Mouse (Mus musculus): ENCODE data around the gene Tmem167. TPM values are rescaled to one million over a fixed set of nuclear protein-coding genes. Genes with fewer than 3 reads are reported as not detected.

Gene Tmem167
- polyA plus RNA-seq (2015; fragmentation: Nextera tagmentation; extraction: Ambion mirVana): 54.2 and 58.3 TPM in 2 replicates

DNA sequence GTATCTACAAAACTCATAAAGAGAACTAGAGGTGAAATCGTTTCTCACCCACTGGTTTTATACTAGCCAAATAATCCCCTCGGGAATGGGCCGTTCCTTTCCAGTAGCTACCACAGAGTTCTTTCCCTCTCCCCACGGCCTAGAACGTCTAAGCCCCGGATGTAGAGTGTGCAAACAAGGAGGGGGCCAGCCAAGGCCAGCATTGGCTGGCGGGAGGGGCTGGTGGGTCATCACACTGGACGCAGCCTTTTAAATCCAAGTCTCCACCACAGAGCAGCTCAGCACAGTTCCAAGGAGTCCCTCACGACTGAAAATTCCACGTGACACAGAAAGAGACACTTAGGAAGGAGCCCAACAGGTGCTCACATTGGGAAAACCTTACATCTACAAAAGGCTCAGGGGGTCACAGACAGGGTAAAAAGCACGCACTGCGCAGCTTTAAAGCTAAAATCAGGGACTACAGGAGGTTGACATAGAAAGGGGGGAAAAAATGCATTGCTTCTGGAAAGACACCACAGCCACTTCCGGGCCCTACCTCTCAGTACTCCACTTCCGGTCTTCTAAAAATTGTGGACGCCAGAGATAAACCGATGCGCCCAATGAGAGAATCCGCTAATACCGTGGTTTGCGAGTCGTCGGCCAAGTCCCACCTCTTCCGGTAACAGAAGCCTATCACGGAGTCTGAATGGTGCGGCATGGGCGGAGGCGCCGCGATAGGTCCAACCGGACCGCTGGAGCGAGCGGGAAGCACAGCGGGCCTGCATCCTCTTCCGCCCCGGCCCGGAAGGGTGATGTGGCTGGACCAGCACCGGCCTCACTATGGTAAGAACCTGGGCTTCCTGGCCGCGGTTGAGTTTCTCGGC, at the start of gene Tmem167, which contains the start of gene Xrcc4:
Gene Tmem167 (plus strand): TSS at position 162 of the 863 bp plus-strand sequence.
Gene Xrcc4 (minus strand): TSS at position 647 of the 863 bp plus-strand sequence.

Other genes starting within 250 kb of the Tmem167 start
- gene Xrcc4, start 485 bp downstream of the Tmem167 start, polyA plus RNA-seq (2015; fragmentation: Nextera tagmentation; extraction: Ambion mirVana): 9.5 and 13.7 TPM in 2 replicates